Mouse (Mus musculus) adrenal gland (tissue): ENCODE results near the gene Fkbpl.

Experiments
- intact Hi-C: fragments of 180-260 bp; cut with DNase I; formaldehyde crosslinking; loops from one replicate; pipeline ENCODE4 v1.15.1; 2025

Gene Fkbpl

GRCm38 (mm10) chr17:34661121-34661591, 16.6 kb downstream of the Fkbpl start:
- intact Hi-C loops: no loop called here

GRCm38 (mm10) chr17:34662468-34662867, 17.9 kb downstream of the Fkbpl start:
- intact Hi-C loops: no loop called here

GRCm38 (mm10) chr17:34662978-34663377, 18.4 kb downstream of the Fkbpl start:
- intact Hi-C loops: no loop called here

GRCm38 (mm10) chr17:34663558-34663957, 19.0 kb downstream of the Fkbpl start:
- intact Hi-C loops: no loop called here

- intact Hi-C loops: no loop called here
Measured at GRCm38 (mm10) chr17:34664472-34664871, 19.9 kb downstream of the Fkbpl start.

- intact Hi-C loops: no loop called here
Measured at GRCm38 (mm10) chr17:34670235-34670634, 25.7 kb downstream of the Fkbpl start, which contains the start of gene Tnxb. Gene Tnxb (plus strand): TSS chr17:34670535.

- intact Hi-C loops: no loop called here
Measured at GRCm38 (mm10) chr17:34671151-34672066, 26.8 kb downstream of the Fkbpl start.

GRCm38 (mm10) chr17:34672246-34672792, 27.8 kb downstream of the Fkbpl start:
- intact Hi-C loops: no loop called here

GRCm38 (mm10) chr17:34673139-34673538, 28.6 kb downstream of the Fkbpl start:
- intact Hi-C loops: no loop called here

GRCm38 (mm10) chr17:34674524-34675204, 30.1 kb downstream of the Fkbpl start:
- intact Hi-C loops: no loop called here

- intact Hi-C loops: no loop called here
Measured at GRCm38 (mm10) chr17:34675205-34676092, 30.9 kb downstream of the Fkbpl start.

GRCm38 (mm10) chr17:34676093-34676460, 31.5 kb downstream of the Fkbpl start:
- intact Hi-C loops: no loop called here

GRCm38 (mm10) chr17:34676671-34677070, 32.1 kb downstream of the Fkbpl start:
- intact Hi-C loops: no loop called here

GRCm38 (mm10) chr17:34680191-34680590, 35.6 kb downstream of the Fkbpl start:
- intact Hi-C loops: no loop called here

GRCm38 (mm10) chr17:34680621-34681020, 36.1 kb downstream of the Fkbpl start:
- intact Hi-C loops: no loop called here

- intact Hi-C loops: no loop called here
Measured at GRCm38 (mm10) chr17:34681132-34681571, 36.6 kb downstream of the Fkbpl start.

GRCm38 (mm10) chr17:34681881-34682536, 37.4 kb downstream of the Fkbpl start:
- intact Hi-C loops: no loop called here

GRCm38 (mm10) chr17:34683179-34683578, 38.6 kb downstream of the Fkbpl start:
- intact Hi-C loops: no loop called here

GRCm38 (mm10) chr17:34683686-34684220, 39.2 kb downstream of the Fkbpl start:
- intact Hi-C loops: no loop called here

- intact Hi-C loops: no loop called here
Measured at GRCm38 (mm10) chr17:34684253-34684893, 39.8 kb downstream of the Fkbpl start.
